Mouse (Mus musculus) hindbrain, embryonic 11.5 days (tissue): Measurements from ENCODE around the gene Ash1l. TPM values are rescaled to one million over a fixed set of nuclear protein-coding genes. Genes with fewer than 3 reads are reported as not detected.
"Not testable (repeated sequence)": the region's sequence is repeated elsewhere in the genome, so short reads cannot be mapped to it uniquely, and the experiment has no call there.

Experiments used
- ATAC-seq: fragments of 200-750 bp; cut with Nextera tagmentation; 2 replicates; pipeline ENCODE4 v1.8.0; 2017; ENCODE audit warnings: mild to moderate bottlenecking, moderate TSS enrichment, moderate library complexity; ENCODE audit not compliant: low FRiP score
- DNase-seq: peaks from one replicate; pipeline ENCODE4 v3.0.0-alpha.2; 2015; ENCODE audit warnings: low spot score
- H3K27ac ChIP-seq: fragments of 300-500 bp; sonication (generic); 2 replicates; pipeline ENCODE4 v1.5.1; 2014; ENCODE audit warnings: mild to moderate bottlenecking, low read depth, low read length
- H3K27me3 ChIP-seq: fragments of 300-500 bp; sonication (generic); 2 replicates; pipeline ENCODE4 v1.6.1; 2014; ENCODE audit warnings: mild to moderate bottlenecking, low read length, moderate library complexity, mixed read lengths; ENCODE audit not compliant: control insufficient read depth, insufficient read depth
- H3K36me3 ChIP-seq: fragments of 300-500 bp; sonication (generic); 2 replicates; pipeline ENCODE4 v1.6.1; 2014; ENCODE audit warnings: mild to moderate bottlenecking, low read length, moderate library complexity, mixed read lengths; ENCODE audit not compliant: control insufficient read depth, insufficient read depth
- H3K4me1 ChIP-seq: fragments of 300-500 bp; sonication (generic); replicated peaks from 2 replicates; pipeline ENCODE4 v1.6.1; 2014; ENCODE audit warnings: low read length, mixed read lengths; ENCODE audit not compliant: control insufficient read depth, insufficient read depth
- H3K4me2 ChIP-seq: fragments of 300-500 bp; sonication (generic); replicated peaks from 2 replicates; pipeline ENCODE4 v1.6.1; 2014; ENCODE audit warnings: mild to moderate bottlenecking, low read depth, low read length
- H3K4me3 ChIP-seq: fragments of 300-500 bp; sonication (generic); 2 replicates; pipeline ENCODE4 v1.5.1; 2014; ENCODE audit warnings: low read depth, low read length
- H3K9ac ChIP-seq: fragments of 300-500 bp; sonication (generic); 2 replicates; pipeline ENCODE4 v1.6.1; 2014; ENCODE audit warnings: low read depth, low read length
- H3K9me3 ChIP-seq: fragments of 300-500 bp; sonication (generic); 2 replicates; pipeline ENCODE4 v1.6.1; 2016; ENCODE audit warnings: low read length; ENCODE audit not compliant: control insufficient read depth
- WGBS: fragments of 180-500 bp; shearing (Covaris S2); extraction: QIAGEN DNeasy Blood & Tissue Kit; methylation state at CpG from one replicate; pipeline ENCODE4 v1.1.7; 2014; 5-methylcytosine and 5-hydroxymethylcytosine counted together
- polyA plus RNA-seq: library from polyadenylated mRNA; unstranded; fragments of >200 nt; fragmentation: Nextera tagmentation; extraction: Ambion mirVana; gene quantifications from 2 replicates; pipeline ENCODE4 v1.2.1, GENCODE M21; 2014

The Ash1l gene
- polyA plus RNA-seq, 1 experiment from 2014 or later, result 22.9 TPM

DNA sequence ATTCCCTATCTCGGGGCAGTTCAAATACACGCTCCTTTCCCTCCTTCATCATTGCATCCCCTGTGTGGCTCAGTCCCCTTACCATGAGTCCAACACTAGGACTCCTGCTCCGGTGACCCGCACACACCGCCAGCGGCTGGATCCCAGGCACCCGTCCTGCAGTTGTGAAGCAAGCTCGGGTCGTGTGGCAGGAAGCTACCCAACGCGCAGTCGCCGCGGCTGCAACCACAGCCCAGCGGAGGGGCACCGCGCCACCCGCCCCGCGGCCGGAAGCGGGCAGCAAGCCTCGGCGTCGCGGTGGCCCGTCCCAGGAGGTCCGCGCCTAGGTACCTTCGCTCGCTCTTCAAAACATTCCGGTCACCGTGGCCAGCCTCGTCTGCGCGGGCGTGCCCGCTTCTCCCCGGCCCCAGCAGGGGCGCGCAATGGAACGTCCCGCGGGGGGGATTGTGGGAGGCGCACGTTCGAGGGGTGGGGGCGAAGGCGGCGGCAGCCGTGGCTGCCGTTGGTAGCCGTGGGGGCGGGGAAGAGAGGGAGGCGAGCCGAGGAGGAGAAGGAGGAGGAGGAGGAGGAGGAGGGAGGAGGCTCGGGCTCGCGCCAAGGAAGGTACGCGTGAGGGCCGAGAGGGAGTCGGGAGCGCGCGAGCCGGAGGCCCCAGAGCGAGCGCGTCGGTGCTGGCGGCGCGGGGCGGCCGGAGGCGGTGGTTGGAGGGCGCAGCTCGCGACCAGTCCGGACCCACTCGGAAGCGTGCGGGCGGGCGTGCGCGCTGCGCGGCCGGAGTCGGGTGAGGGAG, 441 bp upstream of the Ash1l start:
- ATAC-seq, result peak; percentile 92
- Histone ChIP-seq H3K27ac (peak overlapping the region; percentile 99), H3K9me3 (no peaks in the 10 kb centered on the region), H3K4me1 (0 out of 2 replicates have a peak, but pooled peaks cover 2% of the 10 kb centered on the region), H3K4me2 (peak overlapping the region; percentile 43), H3K27me3 (no peaks in the 10 kb centered on the region), H3K4me3 (peak overlapping the region; percentile 93), H3K9ac (peak overlapping the region; percentile 97), H3K36me3 (no peaks in the 10 kb centered on the region)
- DNase-seq, result peak; percentile 92
- WGBS, result under 1% methylated on average over 45 of the region's 92 CpGs

DNA sequence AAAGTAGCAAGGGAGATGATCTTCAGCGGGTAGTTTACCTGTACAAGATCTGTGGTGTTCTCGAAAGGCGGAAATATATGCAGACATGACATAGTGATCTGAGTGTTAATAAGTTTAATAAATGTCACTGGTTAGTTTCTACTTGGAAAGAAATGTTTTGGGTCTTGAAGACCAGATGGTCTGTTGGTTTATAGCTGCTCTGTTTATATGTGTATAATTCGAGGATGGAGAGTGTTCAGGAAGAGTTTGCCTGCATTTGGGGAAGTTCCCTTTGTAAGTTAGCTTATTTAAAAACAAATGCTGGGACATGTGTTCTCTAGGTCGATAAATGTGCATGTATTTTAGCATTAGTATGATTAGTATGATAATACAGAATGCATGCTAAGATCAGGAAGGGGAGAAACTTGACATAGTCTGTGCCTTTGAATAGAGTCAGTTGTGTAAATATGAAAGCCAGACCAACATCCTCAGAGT, 942 bp downstream of the Ash1l start:
- peak overlapping the region; percentile 97 for H3K9ac ChIP-seq
- no peaks in the 10 kb centered on the region for H3K27me3 ChIP-seq
- H3K4me2 ChIP-seq, result peak overlapping the region; percentile 43
- WGBS, result 2% methylated on average over 5 of the region's 5 CpGs
- H3K36me3 ChIP-seq, result no peaks in the 10 kb centered on the region
- DNase-seq (peak; percentile 8), ATAC-seq (no peak)
- H3K4me1 ChIP-seq, result 0 out of 2 replicates have a peak, but pooled peaks cover 2% of the 10 kb centered on the region
- H3K27ac ChIP-seq, result peak overlapping the region; percentile 99
- H3K4me3 ChIP-seq, result peak overlapping the region; percentile 93
- H3K9me3 ChIP-seq, result no peaks in the 10 kb centered on the region

DNA sequence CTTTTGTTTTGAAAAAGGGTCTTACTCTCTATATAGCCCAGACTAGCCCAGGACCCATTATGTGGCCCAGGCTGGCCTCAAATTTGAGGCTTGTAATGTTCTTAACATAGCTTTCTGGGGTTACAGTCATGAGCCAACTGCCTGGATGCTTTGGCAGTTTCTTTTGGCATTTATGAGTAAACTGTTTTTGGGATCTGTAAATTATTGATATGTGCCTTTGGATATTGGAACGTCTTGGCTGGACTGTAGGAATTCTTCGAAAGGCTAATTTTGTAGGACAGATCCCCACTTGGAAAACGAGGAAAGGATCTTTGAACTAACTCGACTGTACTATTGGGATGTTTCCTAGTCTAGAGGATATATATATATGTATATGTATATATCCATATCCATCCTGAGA, 2.8 kb downstream of the Ash1l start:
- no peak overlapping the region for H3K27ac ChIP-seq
- no peak overlapping the region for H3K4me3 ChIP-seq
- no peaks in the 10 kb centered on the region for H3K9me3 ChIP-seq
- no peak overlapping the region for H3K9ac ChIP-seq
- DNase-seq (no peak), ATAC-seq (no peak)
- 0 out of 2 replicates have a peak, but pooled peaks cover 2% of the 10 kb centered on the region for H3K4me1 ChIP-seq
- no peaks in the 10 kb centered on the region for H3K36me3 ChIP-seq
- H3K4me2 ChIP-seq, result no peak overlapping the region
- no peaks in the 10 kb centered on the region for H3K27me3 ChIP-seq
- 91% methylated on average over 4 of the region's 4 CpGs for WGBS

DNA sequence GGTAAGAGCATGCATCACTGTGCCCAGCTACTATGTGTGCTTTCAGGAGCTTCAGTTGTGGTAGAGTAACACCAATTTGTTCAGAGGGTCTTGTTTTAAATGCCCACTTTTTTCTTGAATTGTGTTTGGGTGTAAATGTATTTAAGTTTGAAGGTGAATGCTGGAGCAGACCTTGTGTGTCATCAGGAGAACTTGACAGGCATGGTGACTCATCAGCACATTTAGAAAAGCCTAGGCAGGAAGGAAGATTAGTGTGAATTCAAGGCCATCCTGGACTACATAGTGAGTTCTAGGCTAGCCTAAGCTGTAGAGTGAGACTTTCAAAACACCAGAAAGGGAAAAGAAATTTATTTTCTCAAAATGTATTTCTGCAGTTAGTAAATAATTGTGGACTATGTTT, 3.3 kb downstream of the Ash1l start:
- H3K27ac ChIP-seq, result no peak overlapping the region
- no peak overlapping the region for H3K4me3 ChIP-seq
- ATAC-seq (no peak), DNase-seq (no peak)
- 0 out of 2 replicates have a peak, but pooled peaks cover 2% of the 10 kb centered on the region for H3K4me1 ChIP-seq
- H3K36me3 ChIP-seq, result no peaks in the 10 kb centered on the region
- no peaks in the 10 kb centered on the region for H3K27me3 ChIP-seq
- H3K9me3 ChIP-seq, result no peaks in the 10 kb centered on the region
- no peak overlapping the region for H3K4me2 ChIP-seq
- H3K9ac ChIP-seq, result no peak overlapping the region

DNA sequence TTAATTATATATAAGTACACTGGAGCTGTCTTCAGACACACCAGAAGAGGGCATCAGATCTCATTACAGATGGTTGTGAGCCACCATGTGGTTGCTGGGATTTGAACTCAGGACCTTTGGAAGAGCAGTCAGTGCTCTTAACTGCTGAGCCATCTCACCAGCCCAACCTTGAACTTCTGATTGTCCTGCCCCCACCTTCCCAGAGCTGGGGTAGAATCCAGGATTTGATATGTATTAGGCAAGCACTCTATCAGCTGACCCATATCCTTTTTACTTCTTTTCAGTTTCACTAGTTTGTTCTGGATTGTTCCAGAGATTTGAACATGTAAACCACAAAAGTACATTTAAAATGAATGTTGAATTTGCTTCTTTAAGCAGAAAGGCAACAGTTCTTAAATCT, 12.8 kb downstream of the Ash1l start:
- not testable (repeated sequence) for H3K4me3 ChIP-seq, H3K36me3 ChIP-seq, H3K9ac ChIP-seq, H3K27ac ChIP-seq, H3K4me2 ChIP-seq, H3K9me3 ChIP-seq, ATAC-seq, DNase-seq, H3K27me3 ChIP-seq, H3K4me1 ChIP-seq

DNA sequence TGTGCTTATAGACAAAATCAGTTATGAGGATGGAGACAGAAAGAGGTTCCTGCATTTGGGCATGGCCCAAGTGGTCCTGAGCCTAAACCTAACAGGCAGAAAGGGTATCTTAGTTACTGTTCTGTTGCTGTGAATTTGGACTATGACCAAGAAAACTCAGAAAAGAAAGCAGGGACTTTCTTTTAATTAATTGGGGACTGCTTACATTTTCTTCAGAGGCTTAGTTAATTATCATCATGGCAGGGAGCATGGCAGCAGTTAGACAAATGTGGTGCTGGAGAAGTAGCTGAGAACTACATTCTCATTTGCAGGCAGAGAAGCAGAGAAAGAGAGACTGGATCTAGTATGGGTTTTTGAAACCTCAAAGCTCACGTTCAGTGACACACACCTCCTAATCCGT, 24.6 kb downstream of the Ash1l start:
- H3K4me2 ChIP-seq, result no peak overlapping the region
- 95% methylated on average over 2 of the region's 2 CpGs for WGBS
- H3K9me3 ChIP-seq, result no peaks in the 10 kb centered on the region
- no peaks in the 10 kb centered on the region for H3K27me3 ChIP-seq
- H3K4me3 ChIP-seq, result no peak overlapping the region
- H3K27ac ChIP-seq, result no peak overlapping the region
- DNase-seq (no peak), ATAC-seq (no peak)
- no peaks in the 10 kb centered on the region for H3K4me1 ChIP-seq
- H3K36me3 ChIP-seq, result no peaks in the 10 kb centered on the region
- no peak overlapping the region for H3K9ac ChIP-seq

DNA sequence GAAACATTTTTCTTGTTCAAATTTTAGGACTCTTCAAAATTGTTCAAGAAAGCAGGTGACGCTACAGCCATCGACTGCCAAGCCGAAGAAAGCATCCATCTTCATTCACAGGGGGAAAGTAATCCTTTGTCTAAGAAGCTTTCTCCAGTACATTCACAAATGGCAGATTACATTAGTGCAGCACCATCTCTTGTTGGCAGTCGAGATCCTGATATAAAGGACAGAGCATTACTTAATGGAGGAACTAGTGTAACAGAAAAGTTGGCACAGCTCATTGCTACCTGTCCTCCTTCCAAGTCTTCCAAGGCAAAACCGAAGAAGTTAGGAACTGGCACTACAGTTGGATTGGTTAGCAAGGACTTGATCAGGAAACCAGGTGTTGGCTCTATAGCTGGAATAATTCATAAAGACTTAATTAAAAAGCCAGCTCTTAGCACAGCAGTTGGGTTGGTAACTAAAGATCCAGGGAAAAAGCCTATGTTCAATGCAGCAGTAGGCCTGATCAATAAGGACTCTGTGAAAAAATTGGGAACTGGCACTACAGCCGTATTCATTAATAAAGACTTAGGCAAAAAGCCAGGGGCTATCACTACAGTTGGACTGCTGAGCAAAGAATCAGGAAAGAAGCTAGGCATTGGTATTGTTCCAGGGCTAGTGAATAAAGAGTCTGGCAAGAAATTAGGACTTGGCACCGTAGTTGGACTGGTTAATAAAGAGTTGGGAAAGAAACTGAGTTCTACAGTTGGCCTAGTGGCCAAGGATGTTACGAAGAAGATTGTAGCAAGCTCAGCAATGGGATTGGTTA, 31.0 kb downstream of the Ash1l start:
- H3K4me1 ChIP-seq, result no peaks in the 10 kb centered on the region
- no peak overlapping the region for H3K9ac ChIP-seq
- peaks cover 2% of the 10 kb centered on the region; the same call in 1 of the 2 replicates for H3K36me3 ChIP-seq
- no peak for DNase-seq
- H3K4me3 ChIP-seq, result no peak overlapping the region
- H3K4me2 ChIP-seq, result no peak overlapping the region
- WGBS, result 94% methylated on average over 8 of the region's 8 CpGs
- H3K27me3 ChIP-seq, result no peaks in the 10 kb centered on the region
- no peak overlapping the region for H3K27ac ChIP-seq
- no peak for ATAC-seq
- no peaks in the 10 kb centered on the region for H3K9me3 ChIP-seq

DNA sequence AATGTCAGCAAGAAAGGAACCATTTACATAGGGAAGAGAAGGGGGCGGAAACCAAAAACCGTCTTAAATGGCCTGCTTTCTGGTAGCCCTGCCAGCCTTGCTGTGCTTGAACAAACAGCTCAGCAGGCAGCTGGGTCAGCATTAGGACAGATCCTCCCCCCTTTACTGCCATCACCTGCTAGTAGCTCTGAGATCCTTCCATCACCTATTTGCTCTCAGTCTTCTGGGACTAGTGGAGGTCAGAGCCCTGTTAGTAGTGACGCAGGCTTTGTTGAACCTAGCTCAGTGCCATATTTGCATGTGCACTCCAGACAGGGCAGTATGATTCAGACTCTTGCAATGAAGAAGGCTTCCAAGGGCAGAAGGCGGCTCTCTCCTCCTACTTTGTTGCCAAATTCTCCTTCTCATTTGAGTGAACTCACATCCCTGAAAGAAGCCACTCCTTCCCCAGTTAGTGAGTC, 33.5 kb downstream of the Ash1l start:
- ATAC-seq (no peak), DNase-seq (no peak)
- Histone ChIP-seq H3K27me3 (no peaks in the 10 kb centered on the region), H3K4me2 (no peak overlapping the region), H3K9ac (no peak overlapping the region), H3K27ac (no peak overlapping the region), H3K9me3 (no peaks in the 10 kb centered on the region), H3K4me3 (no peak overlapping the region), H3K36me3 (peaks cover 2% of the 10 kb centered on the region; the same call in 1 of the 2 replicates), H3K4me1 (no peaks in the 10 kb centered on the region)
- WGBS, result 43% methylated on average over 4 of the region's 4 CpGs
